Mouse (Mus musculus): ENCODE measurements at regions not wholly inside any gene's neighbourhood (a gene's known extent, or its start where the extent isn't known, plus 50 kb on each side); places are given as distances from the start of the nearest gene placed in this dataset.

- no peaks in the 10 kb centered on the region for H3K36me3 ChIP-seq
- no peaks in the 10 kb centered on the region for H3K27me3 ChIP-seq
- no peaks in the 10 kb centered on the region for H3K9me3 ChIP-seq
- ATAC-seq (ENCODE audit: borderline replicate concordance, extremely low read depth, low FRiP score, low TSS enrichment): no peak; the same call in 1 of the 2 replicates
- H3K4me2 ChIP-seq: no peak overlapping the region
- H3K9ac ChIP-seq: no peak overlapping the region
- WGBS: 73% methylated on average over 22 of the region's 22 CpGs
- H3K4me3 ChIP-seq: no peak overlapping the region
- H3K27ac ChIP-seq: no peak overlapping the region
- peaks cover 11% of the 10 kb centered on the region for H3K4me1 ChIP-seq
These were observed 148.5 kb downstream of the Phlda1 start for GRCm38 (mm10) chr10:111654364-111655226.

- Histone ChIP-seq H3K27me3 (no peaks in the 10 kb centered on the region), H3K4me1 (peaks cover 11% of the 10 kb centered on the region), H3K9ac (no peak overlapping the region), H3K4me2 (no peak overlapping the region), H3K27ac (no peak overlapping the region), H3K4me3 (no peak overlapping the region), H3K36me3 (no peaks in the 10 kb centered on the region), H3K9me3 (no peaks in the 10 kb centered on the region)
- 42% methylated on average over 9 of the region's 9 CpGs for WGBS
- no peak for ATAC-seq (ENCODE audit: borderline replicate concordance, extremely low read depth, low FRiP score, low TSS enrichment)
These were observed 152.7 kb downstream of the Phlda1 start for GRCm38 (mm10) chr10:111658828-111659227.

GRCm38 (mm10) chr10:111662665-111663064, 156.6 kb downstream of the Phlda1 start:
- Histone ChIP-seq H3K4me3 (no peak overlapping the region), H3K9ac (no peak overlapping the region), H3K4me1 (peaks cover 6% of the 10 kb centered on the region), H3K27ac (no peak overlapping the region), H3K36me3 (no peaks in the 10 kb centered on the region), H3K9me3 (no peaks in the 10 kb centered on the region), H3K27me3 (no peaks in the 10 kb centered on the region), H3K4me2 (no peak overlapping the region)
- WGBS: 77% methylated on average over 1 of the region's 1 CpGs
- ATAC-seq (ENCODE audit: borderline replicate concordance, extremely low read depth, low FRiP score, low TSS enrichment): no peak

- H3K9ac ChIP-seq: no peak overlapping the region
- peaks cover 15% of the 10 kb centered on the region for H3K4me1 ChIP-seq
- H3K27me3 ChIP-seq: no peaks in the 10 kb centered on the region
- no peak overlapping the region for H3K4me2 ChIP-seq
- no peaks in the 10 kb centered on the region for H3K9me3 ChIP-seq
- 77% methylated on average over 14 of the region's 14 CpGs for WGBS
- no peak overlapping the region for H3K4me3 ChIP-seq
- no peak overlapping the region for H3K27ac ChIP-seq
- ATAC-seq (ENCODE audit: borderline replicate concordance, extremely low read depth, low FRiP score, low TSS enrichment): no peak
- H3K36me3 ChIP-seq: no peaks in the 10 kb centered on the region
These were observed 159.7 kb downstream of the Phlda1 start for GRCm38 (mm10) chr10:111665834-111666233.

GRCm38 (mm10) chr10:111666963-111667362, 160.9 kb downstream of the Phlda1 start:
- Histone ChIP-seq H3K36me3 (no peaks in the 10 kb centered on the region), H3K4me3 (no peak overlapping the region), H3K9me3 (no peaks in the 10 kb centered on the region), H3K27ac (no peak overlapping the region), H3K4me2 (no peak overlapping the region), H3K27me3 (no peaks in the 10 kb centered on the region), H3K9ac (0 out of 2 replicates have a peak overlapping the region, but pooled peaks have one; percentile 13), H3K4me1 (peaks cover 27% of the 10 kb centered on the region)
- WGBS: 79% methylated on average over 13 of the region's 13 CpGs
- no peak for ATAC-seq (ENCODE audit: borderline replicate concordance, extremely low read depth, low FRiP score, low TSS enrichment)

- no peaks in the 10 kb centered on the region for H3K27me3 ChIP-seq
- no peaks in the 10 kb centered on the region for H3K9me3 ChIP-seq
- H3K36me3 ChIP-seq: no peaks in the 10 kb centered on the region
- H3K9ac ChIP-seq: no peak overlapping the region
- no peak overlapping the region for H3K4me3 ChIP-seq
- no peak overlapping the region for H3K27ac ChIP-seq
- 81% methylated on average over 1 of the region's 1 CpGs for whole genome bisulfite sequencing
- peaks cover 44% of the 10 kb centered on the region for H3K4me1 ChIP-seq
- ATAC-seq (ENCODE audit: borderline replicate concordance, extremely low read depth, low FRiP score, low TSS enrichment): no peak
- H3K4me2 ChIP-seq: no peak overlapping the region
These were observed 162.6 kb downstream of the Phlda1 start for GRCm38 (mm10) chr10:111668639-111669038.

GRCm38 (mm10) chr10:111669658-111670057, 163.6 kb downstream of the Phlda1 start:
- no peaks in the 10 kb centered on the region for H3K27me3 ChIP-seq
- H3K9ac ChIP-seq: no peak overlapping the region
- peak; percentile 70 for ATAC-seq (ENCODE audit: borderline replicate concordance, extremely low read depth, low FRiP score, low TSS enrichment)
- H3K27ac ChIP-seq: peak overlapping the region; percentile 67
- H3K4me1 ChIP-seq: peaks cover 51% of the 10 kb centered on the region
- no peaks in the 10 kb centered on the region for H3K36me3 ChIP-seq
- 48% methylated on average over 6 of the region's 6 CpGs for WGBS
- no peak overlapping the region for H3K4me3 ChIP-seq
- H3K4me2 ChIP-seq: no peak overlapping the region
- H3K9me3 ChIP-seq: no peaks in the 10 kb centered on the region

- peak; percentile 34; the same call in 1 of the 2 replicates for ATAC-seq (ENCODE audit: borderline replicate concordance, extremely low read depth, low FRiP score, low TSS enrichment)
- no peak overlapping the region for H3K9ac ChIP-seq
- no peak overlapping the region; the same call in 1 of the 2 replicates for H3K4me2 ChIP-seq
- H3K4me3 ChIP-seq: no peak overlapping the region
- no peaks in the 10 kb centered on the region for H3K27me3 ChIP-seq
- peaks cover 56% of the 10 kb centered on the region for H3K4me1 ChIP-seq
- no peaks in the 10 kb centered on the region for H3K9me3 ChIP-seq
- no peaks in the 10 kb centered on the region for H3K36me3 ChIP-seq
- H3K27ac ChIP-seq: peak overlapping the region; percentile 67
- 45% methylated on average over 14 of the region's 14 CpGs for WGBS
These were observed 164.6 kb downstream of the Phlda1 start for GRCm38 (mm10) chr10:111670666-111671065.

GRCm38 (mm10) chr10:111672454-111673316, 166.6 kb downstream of the Phlda1 start:
- H3K4me2 ChIP-seq: peak overlapping the region; percentile 27; the same call in 1 of the 2 replicates
- H3K4me1 ChIP-seq: peaks cover 65% of the 10 kb centered on the region
- peak overlapping the region; percentile 82 for H3K27ac ChIP-seq
- H3K9me3 ChIP-seq: no peaks in the 10 kb centered on the region
- H3K4me3 ChIP-seq: no peak overlapping the region
- H3K27me3 ChIP-seq: no peaks in the 10 kb centered on the region
- WGBS: 9% methylated on average over 12 of the region's 12 CpGs
- no peaks in the 10 kb centered on the region for H3K36me3 ChIP-seq
- peak; percentile 92 for ATAC-seq (ENCODE audit: borderline replicate concordance, extremely low read depth, low FRiP score, low TSS enrichment)
- no peak overlapping the region for H3K9ac ChIP-seq

- Histone ChIP-seq H3K4me1 (peaks cover 65% of the 10 kb centered on the region), H3K9me3 (no peaks in the 10 kb centered on the region), H3K4me3 (no peak overlapping the region), H3K9ac (no peak overlapping the region), H3K27ac (peak overlapping the region; percentile 82), H3K27me3 (no peaks in the 10 kb centered on the region), H3K4me2 (peak overlapping the region; percentile 27; the same call in 1 of the 2 replicates), H3K36me3 (no peaks in the 10 kb centered on the region)
- peak; percentile 28 for ATAC-seq (ENCODE audit: borderline replicate concordance, extremely low read depth, low FRiP score, low TSS enrichment)
These were observed 167.2 kb downstream of the Phlda1 start for GRCm38 (mm10) chr10:111673317-111673610.

GRCm38 (mm10) chr10:111676255-111676654, 170.2 kb downstream of the Phlda1 start:
- Histone ChIP-seq H3K4me1 (peaks cover 54% of the 10 kb centered on the region), H3K4me2 (no peak overlapping the region), H3K27me3 (no peaks in the 10 kb centered on the region), H3K4me3 (no peak overlapping the region), H3K27ac (peak overlapping the region; percentile 5), H3K36me3 (no peaks in the 10 kb centered on the region), H3K9me3 (no peaks in the 10 kb centered on the region), H3K9ac (no peak overlapping the region)
- ATAC-seq (ENCODE audit: borderline replicate concordance, extremely low read depth, low FRiP score, low TSS enrichment): no peak
- WGBS: 2% methylated on average over 4 of the region's 4 CpGs

- H3K4me2 ChIP-seq: no peak overlapping the region
- H3K4me3 ChIP-seq: no peak overlapping the region
- no peak for ATAC-seq (ENCODE audit: borderline replicate concordance, extremely low read depth, low FRiP score, low TSS enrichment)
- no peaks in the 10 kb centered on the region for H3K27me3 ChIP-seq
- WGBS: 77% methylated on average over 4 of the region's 4 CpGs
- H3K9ac ChIP-seq: no peak overlapping the region
- no peaks in the 10 kb centered on the region for H3K36me3 ChIP-seq
- peaks cover 15% of the 10 kb centered on the region for H3K4me1 ChIP-seq
- H3K9me3 ChIP-seq: no peaks in the 10 kb centered on the region
- no peak overlapping the region for H3K27ac ChIP-seq
These were observed 174.8 kb downstream of the Phlda1 start for GRCm38 (mm10) chr10:111680919-111681318.
